Mouse (Mus musculus): ENCODE results near the gene Atg16l1. TPM values are rescaled to one million over a fixed set of nuclear protein-coding genes. Genes with fewer than 3 reads are reported as not detected.

The Atg16l1 gene
- polyA plus RNA-seq, 1 experiment from 2014 or later, result 36.3 TPM

- Histone ChIP-seq H3K4me1 (no peaks in the 10 kb centered on the region), H3K9me3 (0 out of 2 replicates have a peak, but pooled peaks cover 2% of the 10 kb centered on the region), H3K27ac (no peak overlapping the region), H3K4me2 (no peak overlapping the region), H3K4me3 (no peak overlapping the region), H3K36me3 (no peaks in the 10 kb centered on the region), H3K27me3 (no peaks in the 10 kb centered on the region), H3K9ac (no peak overlapping the region)
- no peak for ATAC-seq (ENCODE audit: insufficient number of reproducible peaks, insufficient read depth, low FRiP score, low TSS enrichment, low read depth)
- 87% methylated on average over 7 of the region's 7 CpGs for WGBS
These were observed 25.4 kb upstream of the Atg16l1 start for GRCm38 (mm10) chr1:87730271-87730670.

GRCm38 (mm10) chr1:87733212-87733611 is 22.5 kb upstream of the Atg16l1 start:
- ATAC-seq (ENCODE audit: insufficient number of reproducible peaks, insufficient read depth, low FRiP score, low TSS enrichment, low read depth), result no peak
- Histone ChIP-seq H3K9me3 (no peaks in the 10 kb centered on the region), H3K4me3 (no peak overlapping the region), H3K4me2 (no peak overlapping the region), H3K9ac (no peak overlapping the region), H3K27ac (no peak overlapping the region), H3K27me3 (no peaks in the 10 kb centered on the region), H3K4me1 (no peaks in the 10 kb centered on the region), H3K36me3 (no peaks in the 10 kb centered on the region)
- WGBS, result 81% methylated on average over 5 of the region's 5 CpGs

- H3K27me3 ChIP-seq, result no peaks in the 10 kb centered on the region
- H3K4me3 ChIP-seq, result no peak overlapping the region
- WGBS, result 83% methylated on average over 3 of the region's 3 CpGs
- H3K36me3 ChIP-seq, result no peaks in the 10 kb centered on the region
- ATAC-seq (ENCODE audit: insufficient number of reproducible peaks, insufficient read depth, low FRiP score, low TSS enrichment, low read depth), result no peak
- no peaks in the 10 kb centered on the region for H3K4me1 ChIP-seq
- H3K27ac ChIP-seq, result no peak overlapping the region
- H3K4me2 ChIP-seq, result no peak overlapping the region
- H3K9ac ChIP-seq, result no peak overlapping the region
- H3K9me3 ChIP-seq, result no peaks in the 10 kb centered on the region
These were observed 21.5 kb upstream of the Atg16l1 start for GRCm38 (mm10) chr1:87734153-87734552.

GRCm38 (mm10) chr1:87740584-87741290 is 14.9 kb upstream of the Atg16l1 start:
- H3K4me2 ChIP-seq, result no peak overlapping the region
- no peaks in the 10 kb centered on the region for H3K9me3 ChIP-seq
- H3K9ac ChIP-seq, result no peak overlapping the region
- H3K27me3 ChIP-seq, result no peaks in the 10 kb centered on the region
- ATAC-seq (ENCODE audit: insufficient number of reproducible peaks, insufficient read depth, low FRiP score, low TSS enrichment, low read depth), result no peak
- no peak overlapping the region for H3K4me3 ChIP-seq
- H3K4me1 ChIP-seq, result no peaks in the 10 kb centered on the region
- no peaks in the 10 kb centered on the region for H3K36me3 ChIP-seq
- H3K27ac ChIP-seq, result no peak overlapping the region
- WGBS, result 77% methylated on average over 6 of the region's 6 CpGs

- no peak for ATAC-seq (ENCODE audit: insufficient number of reproducible peaks, insufficient read depth, low FRiP score, low TSS enrichment, low read depth)
- Histone ChIP-seq H3K4me2 (no peak overlapping the region), H3K36me3 (no peaks in the 10 kb centered on the region)
These were observed 6.2 kb upstream of the Atg16l1 start for GRCm38 (mm10) chr1:87749360-87749973.

GRCm38 (mm10) chr1:87763821-87764220 is 8.2 kb downstream of the Atg16l1 start:
- Histone ChIP-seq H3K27me3 (no peaks in the 10 kb centered on the region), H3K4me2 (no peak overlapping the region), H3K4me3 (no peak overlapping the region), H3K4me1 (no peaks in the 10 kb centered on the region), H3K9me3 (no peaks in the 10 kb centered on the region), H3K27ac (no peak overlapping the region), H3K36me3 (peaks cover 86% of the 10 kb centered on the region), H3K9ac (no peak overlapping the region)
- ATAC-seq (ENCODE audit: insufficient number of reproducible peaks, insufficient read depth, low FRiP score, low TSS enrichment, low read depth), result no peak
- WGBS, result 84% methylated on average over 3 of the region's 3 CpGs

More at GRCm38 (mm10) chr1:87749360-87749973, 6.2 kb upstream of the Atg16l1 start:
- H3K4me3 ChIP-seq, result no peak overlapping the region
- H3K9me3 ChIP-seq, result no peaks in the 10 kb centered on the region
- no peaks in the 10 kb centered on the region for H3K4me1 ChIP-seq
- no peak overlapping the region for H3K27ac ChIP-seq
- H3K27me3 ChIP-seq, result peaks cover 7% of the 10 kb centered on the region; the same call in 1 of the 2 replicates
- no peak overlapping the region for H3K9ac ChIP-seq

GRCm38 (mm10) chr1:87765741-87766140 is 10.1 kb downstream of the Atg16l1 start:
- no peaks in the 10 kb centered on the region for H3K9me3 ChIP-seq
- H3K4me2 ChIP-seq, result no peak overlapping the region
- H3K4me1 ChIP-seq, result no peaks in the 10 kb centered on the region
- H3K4me3 ChIP-seq, result no peak overlapping the region
- no peak overlapping the region for H3K9ac ChIP-seq
- 86% methylated on average over 2 of the region's 2 CpGs for WGBS
- H3K27ac ChIP-seq, result no peak overlapping the region
- H3K36me3 ChIP-seq, result peaks cover 88% of the 10 kb centered on the region
- H3K27me3 ChIP-seq, result no peaks in the 10 kb centered on the region
- no peak for ATAC-seq (ENCODE audit: insufficient number of reproducible peaks, insufficient read depth, low FRiP score, low TSS enrichment, low read depth)

GRCm38 (mm10) chr1:87766233-87766632 is 10.6 kb downstream of the Atg16l1 start:
- ATAC-seq (ENCODE audit: insufficient number of reproducible peaks, insufficient read depth, low FRiP score, low TSS enrichment, low read depth), result no peak
- Histone ChIP-seq H3K9ac (no peak overlapping the region), H3K4me1 (no peaks in the 10 kb centered on the region), H3K27ac (no peak overlapping the region), H3K4me2 (no peak overlapping the region), H3K27me3 (no peaks in the 10 kb centered on the region), H3K9me3 (no peaks in the 10 kb centered on the region), H3K4me3 (no peak overlapping the region), H3K36me3 (peaks cover 88% of the 10 kb centered on the region)
- WGBS, result 90% methylated on average over 3 of the region's 3 CpGs

GRCm38 (mm10) chr1:87769263-87769662 is 13.6 kb downstream of the Atg16l1 start:
- H3K4me3 ChIP-seq, result no peak overlapping the region
- no peak overlapping the region for H3K4me2 ChIP-seq
- H3K27me3 ChIP-seq, result no peaks in the 10 kb centered on the region
- no peak overlapping the region for H3K9ac ChIP-seq
- 100% methylated on average over 2 of the region's 2 CpGs for WGBS
- H3K9me3 ChIP-seq, result no peaks in the 10 kb centered on the region
- no peak overlapping the region for H3K27ac ChIP-seq
- ATAC-seq (ENCODE audit: insufficient number of reproducible peaks, insufficient read depth, low FRiP score, low TSS enrichment, low read depth), result no peak
- no peaks in the 10 kb centered on the region for H3K4me1 ChIP-seq
- peaks cover 90% of the 10 kb centered on the region for H3K36me3 ChIP-seq

GRCm38 (mm10) chr1:87770486-87770885 is 14.8 kb downstream of the Atg16l1 start:
- Histone ChIP-seq H3K4me3 (no peak overlapping the region), H3K27me3 (no peaks in the 10 kb centered on the region), H3K9ac (no peak overlapping the region), H3K4me1 (no peaks in the 10 kb centered on the region), H3K27ac (no peak overlapping the region), H3K9me3 (no peaks in the 10 kb centered on the region), H3K36me3 (peaks cover 90% of the 10 kb centered on the region), H3K4me2 (no peak overlapping the region)
- ATAC-seq (ENCODE audit: insufficient number of reproducible peaks, insufficient read depth, low FRiP score, low TSS enrichment, low read depth), result no peak
- 91% methylated on average over 3 of the region's 3 CpGs for WGBS

GRCm38 (mm10) chr1:87771724-87772123 is 16.1 kb downstream of the Atg16l1 start:
- no peak for ATAC-seq (ENCODE audit: insufficient number of reproducible peaks, insufficient read depth, low FRiP score, low TSS enrichment, low read depth)
- H3K4me2 ChIP-seq, result no peak overlapping the region
- H3K9me3 ChIP-seq, result no peaks in the 10 kb centered on the region
- H3K36me3 ChIP-seq, result peaks cover 90% of the 10 kb centered on the region
- H3K9ac ChIP-seq, result no peak overlapping the region
- 94% methylated on average over 3 of the region's 3 CpGs for WGBS
- H3K4me3 ChIP-seq, result no peak overlapping the region
- no peaks in the 10 kb centered on the region for H3K4me1 ChIP-seq
- no peak overlapping the region for H3K27ac ChIP-seq
- no peaks in the 10 kb centered on the region for H3K27me3 ChIP-seq

- Histone ChIP-seq H3K4me1 (no peaks in the 10 kb centered on the region), H3K9ac (no peak overlapping the region), H3K27me3 (no peaks in the 10 kb centered on the region), H3K27ac (no peak overlapping the region), H3K4me3 (no peak overlapping the region), H3K4me2 (no peak overlapping the region), H3K9me3 (no peaks in the 10 kb centered on the region), H3K36me3 (peaks cover 90% of the 10 kb centered on the region)
- ATAC-seq (ENCODE audit: insufficient number of reproducible peaks, insufficient read depth, low FRiP score, low TSS enrichment, low read depth), result no peak
- 86% methylated on average over 2 of the region's 2 CpGs for WGBS
These were observed 17.7 kb downstream of the Atg16l1 start for GRCm38 (mm10) chr1:87773336-87773735.
